In the genomic region with DNA sequence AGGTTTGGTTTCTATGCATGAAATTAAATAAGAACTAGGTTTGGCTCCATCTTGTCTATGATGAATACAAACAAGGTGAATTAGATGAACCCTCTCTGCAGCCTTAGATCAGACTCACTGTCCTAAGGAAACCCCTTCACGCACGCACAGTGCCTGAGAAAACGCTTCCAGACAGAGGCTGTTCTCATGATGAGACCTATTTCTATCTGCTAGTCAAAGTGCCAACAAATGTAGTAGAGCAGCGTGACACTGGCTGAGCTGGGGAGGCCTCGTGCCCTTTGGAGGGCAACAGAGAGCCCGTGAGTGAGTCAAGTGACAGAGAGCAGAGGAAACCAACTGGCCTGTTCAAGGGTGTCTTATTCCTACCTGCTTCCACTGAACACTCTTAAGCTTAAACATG, we compare ENCODE assay signal across 24 mouse cellular contexts.
DNase-seq lines count a peak whose midpoint lies in the region; ATAC-seq lines count a peak whose summit lies in the region.
"Had no signal": no experiment of that assay in that cellular context is flagged by ENCODE, and none has a peak within 500 bp of the region (broad histone marks: within the 10 kb centered on the region; RNA-seq: fewer than 3 reads in every experiment).

No protein-coding gene starts in this region.

- no peaks in the 10 kb centered on the region for H3K27me3 ChIP-seq in hindbrain, embryonic 16.5 days (replicated peaks; ENCODE audit: control insufficient read depth, insufficient read depth, low read length)
- H3K27me3 ChIP-seq in hindbrain, embryonic 12.5 days: no peaks in the 10 kb centered on the region
- H3K27me3 ChIP-seq: CH12.LX; embryonic facial prominence, embryonic 12.5 days; forebrain, embryonic 13.5 days; forebrain, embryonic 15.5 days had no signal

- no peaks in the 10 kb centered on the region for H3K4me1 ChIP-seq in hindbrain, embryonic 16.5 days (ENCODE audit: control insufficient read depth, insufficient read depth, low read depth, low read length)
- H3K4me1 ChIP-seq in hindbrain, embryonic 12.5 days: no peaks in the 10 kb centered on the region
- H3K4me1 ChIP-seq: embryonic facial prominence, embryonic 12.5 days; forebrain, embryonic 13.5 days had no signal

- H3K36me3 ChIP-seq in hindbrain, embryonic 16.5 days (ENCODE audit: control insufficient read depth, insufficient read depth, low read length): no peaks in the 10 kb centered on the region
- H3K36me3 ChIP-seq in hindbrain, embryonic 12.5 days: no peaks in the 10 kb centered on the region
- H3K36me3 ChIP-seq: embryonic facial prominence, embryonic 10.5 days; embryonic facial prominence, embryonic 12.5 days; forebrain, embryonic 15.5 days; G1E had no signal

- 86% methylated on average over 6 of the region's 6 CpGs for WGBS in hindbrain, embryonic 16.5 days
- WGBS in hindbrain, embryonic 12.5 days: 90% methylated on average over 6 of the region's 6 CpGs

- H3K4me3 ChIP-seq in hindbrain, embryonic 16.5 days (ENCODE audit: low read length): no peak overlapping the region
- H3K4me3 ChIP-seq in hindbrain, embryonic 12.5 days: no peak overlapping the region
- H3K4me3 ChIP-seq: embryonic facial prominence, embryonic 10.5 days; embryonic facial prominence, embryonic 12.5 days; forebrain, embryonic 13.5 days; forebrain, embryonic 15.5 days had no signal

- no peak overlapping the region for H3K4me2 ChIP-seq in hindbrain, embryonic 16.5 days (ENCODE audit: low read length)
- H3K4me2 ChIP-seq in hindbrain, embryonic 12.5 days (replicated peaks): no peak overlapping the region
- H3K4me2 ChIP-seq: embryonic facial prominence, embryonic 12.5 days; forebrain, embryonic 13.5 days; forebrain, embryonic 15.5 days had no signal

- 0 out of 2 replicates have a peak, but pooled peaks have one; percentile 0 for ATAC-seq in frontal cortex, adult (ENCODE audit: low TSS enrichment)
- ATAC-seq in hindbrain, embryonic 16.5 days: 0 out of 2 replicates have a peak, but pooled peaks have one; percentile 27
- no peak for ATAC-seq in hindbrain, embryonic 12.5 days (ENCODE audit: low FRiP score)
- ATAC-seq: activated CD4-positive, CD25-positive, alpha-beta regulatory T cell, adult 4 months; CD4-positive, CD25-positive, alpha-beta regulatory T cell, adult 4 months; forebrain, embryonic 13.5 days; forebrain, embryonic 15.5 days; forebrain, postnatal 0 days; Patski had no signal

- no peak overlapping the region for H3K27ac ChIP-seq in hindbrain, embryonic 16.5 days (ENCODE audit: low read depth, low read length)
- H3K27ac ChIP-seq in hindbrain, embryonic 12.5 days: no peak overlapping the region
- H3K27ac ChIP-seq: embryonic facial prominence, embryonic 10.5 days; embryonic facial prominence, embryonic 12.5 days; forebrain, embryonic 13.5 days; forebrain, embryonic 15.5 days had no signal

- peak; percentile 48 to 79 for DNase-seq in adrenal gland, adult (ENCODE audit: inconsistent age in 2 of 2, low spot score in 1 of 2)
- DNase-seq in adrenal gland, adult 18-20 months (ENCODE audit: low spot score in 2 of 2): no peak
- peak; percentile 12 for DNase-seq in adrenal gland, postnatal 14 days
- DNase-seq in adrenal gland, postnatal 25 days: no peak
- DNase-seq in frontal cortex, postnatal 14 days (ENCODE audit: low spot score in 2 of 2): no peak
- DNase-seq: B cell, adult 2 months; cerebellum, adult 11-12 months; cerebellum, adult 2 months; cerebellum, adult 9-10 months; cerebellum, postnatal 10 days; cerebellum, postnatal 25 days; forebrain, postnatal 0 days had no signal

- no peak overlapping the region for H3K9ac ChIP-seq in hindbrain, embryonic 16.5 days (ENCODE audit: low read depth, low read length)
- H3K9ac ChIP-seq in hindbrain, embryonic 12.5 days: no peak overlapping the region
- H3K9ac ChIP-seq: embryonic facial prominence, embryonic 12.5 days; forebrain, embryonic 13.5 days; forebrain, embryonic 15.5 days; forebrain, postnatal 0 days had no signal

- H3K9me3 ChIP-seq in hindbrain, embryonic 16.5 days (ENCODE audit: control insufficient read depth, low read length): no peaks in the 10 kb centered on the region
- H3K9me3 ChIP-seq in hindbrain, embryonic 12.5 days (replicated peaks): no peaks in the 10 kb centered on the region
- H3K9me3 ChIP-seq: embryonic facial prominence, embryonic 10.5 days; embryonic facial prominence, embryonic 12.5 days; forebrain, embryonic 13.5 days; forebrain, embryonic 15.5 days had no signal

Comparison
In these comparisons a context has a peak if more than half of its experiments do, and no peak if none do; other contexts are left out.
1. DNase-seq: peak in adrenal gland, adult (2 of 2) and adrenal gland, postnatal 14 days (single experiment); none in adrenal gland, adult 18-20 months (0 of 2), adrenal gland, postnatal 25 days (single experiment) and frontal cortex, postnatal 14 days (0 of 2).